Mouse (Mus musculus): ENCODE results near the gene Serping1.

DNA sequence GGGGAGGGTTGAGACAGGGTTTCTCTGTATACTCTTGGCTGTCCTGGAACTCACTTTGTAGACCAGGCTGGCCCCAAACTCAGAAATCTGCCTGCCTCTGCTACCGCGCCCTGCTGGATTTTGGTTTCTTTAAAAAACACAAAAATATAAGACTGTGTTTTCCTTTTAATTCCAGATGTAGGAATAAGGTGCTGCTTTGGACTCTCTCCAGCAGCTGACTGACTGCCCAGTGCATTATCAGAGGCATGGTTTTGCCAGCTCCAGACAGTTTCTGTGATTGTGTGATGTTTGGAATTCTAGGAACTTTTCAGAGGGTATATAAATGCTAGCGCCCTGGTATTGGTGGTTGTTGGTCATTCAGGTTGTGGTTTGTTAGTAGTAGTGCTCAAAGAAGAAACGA, 57.9 kb downstream of the Serping1 start:
- TF ChIP-seq CTCF (IDR thresholded peaks at IDR 0.05; ENCODE audit: control insufficient read depth, insufficient read depth, insufficient read length) = no peak
- TF ChIP-seq USF1 (IDR thresholded peaks at IDR 0.05; ENCODE audit: low read depth) = no peak
- no peak for TF ChIP-seq MAX (IDR thresholded peaks at IDR 0.05)
- no peak for TF ChIP-seq MYOG (IDR thresholded peaks at IDR 0.05; ENCODE audit: control insufficient read depth, extremely low read depth, insufficient read length)
